Mouse (Mus musculus): ENCODE results near the gene Slc22a14. TPM values are rescaled to one million over a fixed set of nuclear protein-coding genes. Genes with fewer than 3 reads are reported as not detected.

The Slc22a14 gene
- polyA plus RNA-seq, 1 experiment from 2014 or later, result 0.11 TPM

- no peak overlapping the region for H3K4me3 ChIP-seq
- no peak overlapping the region for H3K9ac ChIP-seq
- no peak for ATAC-seq (replicated peaks; ENCODE audit: insufficient number of reproducible peaks, insufficient read depth, low FRiP score, low read depth)
- no peaks in the 10 kb centered on the region for H3K36me3 ChIP-seq
- H3K4me1 ChIP-seq (replicated peaks), result peaks cover 3% of the 10 kb centered on the region; the same call in 1 of the 2 replicates
- WGBS, result 44% methylated on average over 2 of the region's 2 CpGs
- no peak overlapping the region for H3K27ac ChIP-seq
- H3K27me3 ChIP-seq, result peaks cover 21% of the 10 kb centered on the region
- H3K9me3 ChIP-seq (replicated peaks), result no peaks in the 10 kb centered on the region
- no peak overlapping the region for H3K4me2 ChIP-seq
These were observed 213.6 kb downstream of the Slc22a14 start for GRCm38 (mm10) chr9:119151751-119152150.

DNA sequence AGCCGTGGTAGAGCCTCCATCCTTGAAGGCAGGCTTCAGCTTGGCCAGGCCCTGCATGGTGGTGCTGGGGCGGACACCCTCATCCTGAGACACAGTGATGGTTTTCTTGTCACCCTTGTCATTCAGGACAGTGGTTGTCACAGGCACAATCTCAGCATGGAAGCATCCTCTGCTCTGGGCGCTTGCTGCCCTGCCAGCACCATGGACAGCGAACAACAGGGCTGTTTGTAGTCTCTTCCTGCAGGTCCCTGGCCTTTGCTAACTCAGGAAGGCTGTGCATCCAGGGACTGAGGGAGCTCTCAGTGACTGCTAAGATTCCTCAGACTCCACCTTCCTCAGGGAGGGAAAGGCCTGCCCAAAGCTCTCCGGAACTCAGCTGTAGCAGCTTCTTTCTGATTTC, 215.8 kb downstream of the Slc22a14 start:
- 25% methylated on average over 5 of the region's 5 CpGs for WGBS
- ATAC-seq (replicated peaks; ENCODE audit: insufficient number of reproducible peaks, insufficient read depth, low FRiP score, low read depth), result no peak

DNA sequence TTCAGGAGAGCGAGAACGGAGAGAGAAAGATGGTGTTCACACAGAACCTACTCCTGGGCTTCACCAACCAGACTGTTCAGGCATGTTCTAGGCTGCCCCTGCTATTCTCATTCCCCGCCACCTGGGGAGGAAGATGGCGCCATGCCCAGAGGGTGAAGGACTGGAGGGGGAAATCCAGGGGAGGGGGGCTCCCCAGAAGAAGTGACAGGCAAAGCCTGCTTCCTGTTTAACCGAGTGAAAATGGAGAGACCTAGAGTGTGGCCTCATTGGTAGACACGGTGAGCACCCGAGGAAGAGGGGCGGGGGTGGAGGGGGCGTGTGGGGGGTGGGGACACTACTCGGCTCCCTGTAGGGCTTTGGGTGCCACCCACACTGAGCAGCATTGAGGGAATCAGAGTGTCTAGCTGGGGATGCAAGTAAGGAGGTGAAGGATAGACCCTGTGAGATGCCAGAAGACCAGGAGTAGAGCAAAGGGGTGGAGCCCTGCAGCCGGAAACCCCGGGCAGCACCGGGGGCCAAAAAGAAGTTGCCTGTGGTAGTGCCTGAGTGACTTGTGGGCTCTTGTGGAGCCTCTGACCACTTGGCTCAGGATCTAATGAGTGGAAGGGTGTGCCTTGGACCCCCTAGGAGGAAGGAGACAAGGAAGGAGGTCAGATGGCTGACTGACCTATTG, 219.1 kb downstream of the Slc22a14 start:
- no peak overlapping the region for H3K4me3 ChIP-seq
- H3K9ac ChIP-seq, result no peak overlapping the region
- ATAC-seq (replicated peaks; ENCODE audit: insufficient number of reproducible peaks, insufficient read depth, low FRiP score, low read depth), result no peak
- no peak overlapping the region for H3K27ac ChIP-seq
- WGBS, result 62% methylated on average over 13 of the region's 13 CpGs
- no peak overlapping the region for H3K4me2 ChIP-seq
- H3K27me3 ChIP-seq, result no peaks in the 10 kb centered on the region
- H3K4me1 ChIP-seq (replicated peaks), result no peaks in the 10 kb centered on the region
- H3K9me3 ChIP-seq (replicated peaks), result no peaks in the 10 kb centered on the region
- H3K36me3 ChIP-seq, result no peaks in the 10 kb centered on the region

More for the DNA sequence above, 215.8 kb downstream of the Slc22a14 start:
- Histone ChIP-seq H3K4me2 (no peak overlapping the region), H3K27me3 (peaks cover 3% of the 10 kb centered on the region), H3K4me3 (no peak overlapping the region), H3K9ac (no peak overlapping the region), H3K36me3 (no peaks in the 10 kb centered on the region), H3K27ac (no peak overlapping the region), H3K9me3 (replicated peaks) (no peaks in the 10 kb centered on the region), H3K4me1 (replicated peaks) (no peaks in the 10 kb centered on the region)

DNA sequence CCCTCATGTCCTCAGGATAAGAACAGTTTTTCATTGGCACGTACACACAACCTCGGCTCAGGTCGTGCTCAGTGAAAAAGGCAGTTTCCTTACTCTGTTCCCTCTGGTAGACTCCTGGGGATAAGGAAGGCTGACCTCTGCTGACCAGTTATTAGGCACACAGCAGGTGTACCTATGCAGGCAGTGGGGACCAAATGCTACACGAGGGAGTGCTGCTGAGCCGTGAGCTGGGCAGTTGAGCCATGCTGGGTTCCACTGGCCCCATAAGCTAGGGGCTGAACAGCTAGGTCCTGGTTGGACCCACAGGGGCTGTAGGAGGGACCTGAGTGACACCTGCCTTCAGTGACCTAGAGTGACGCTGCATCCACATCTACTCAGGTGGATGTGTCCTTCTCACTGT, 219.7 kb downstream of the Slc22a14 start:
- no peaks in the 10 kb centered on the region for H3K36me3 ChIP-seq
- no peak overlapping the region for H3K4me2 ChIP-seq
- H3K4me1 ChIP-seq (replicated peaks), result no peaks in the 10 kb centered on the region
- H3K9me3 ChIP-seq (replicated peaks), result no peaks in the 10 kb centered on the region
- no peak overlapping the region for H3K27ac ChIP-seq
- ATAC-seq (replicated peaks; ENCODE audit: insufficient number of reproducible peaks, insufficient read depth, low FRiP score, low read depth), result no peak
- H3K9ac ChIP-seq, result no peak overlapping the region
- 61% methylated on average over 6 of the region's 6 CpGs for WGBS
- H3K4me3 ChIP-seq, result no peak overlapping the region
- H3K27me3 ChIP-seq, result no peaks in the 10 kb centered on the region

- H3K4me3 ChIP-seq, result no peak overlapping the region
- no peak overlapping the region for H3K27ac ChIP-seq
- no peaks in the 10 kb centered on the region for H3K27me3 ChIP-seq
- no peaks in the 10 kb centered on the region for H3K9me3 ChIP-seq (replicated peaks)
- no peak overlapping the region for H3K4me2 ChIP-seq
- H3K9ac ChIP-seq, result no peak overlapping the region
- no peak for ATAC-seq (replicated peaks; ENCODE audit: insufficient number of reproducible peaks, insufficient read depth, low FRiP score, low read depth)
- H3K36me3 ChIP-seq, result no peaks in the 10 kb centered on the region
- H3K4me1 ChIP-seq (replicated peaks), result no peaks in the 10 kb centered on the region
- 65% methylated on average over 10 of the region's 10 CpGs for WGBS
These were observed 220.2 kb downstream of the Slc22a14 start for GRCm38 (mm10) chr9:119145137-119145536.

GRCm38 (mm10) chr9:119144696-119145095, 220.7 kb downstream of the Slc22a14 start:
- no peak overlapping the region for H3K27ac ChIP-seq
- H3K9me3 ChIP-seq (replicated peaks), result no peaks in the 10 kb centered on the region
- no peaks in the 10 kb centered on the region for H3K27me3 ChIP-seq
- H3K4me1 ChIP-seq (replicated peaks), result 0 out of 2 replicates have a peak, but pooled peaks cover 3% of the 10 kb centered on the region
- no peak overlapping the region for H3K9ac ChIP-seq
- no peak overlapping the region for H3K4me3 ChIP-seq
- WGBS, result 71% methylated on average over 8 of the region's 8 CpGs
- no peak overlapping the region for H3K4me2 ChIP-seq
- no peaks in the 10 kb centered on the region for H3K36me3 ChIP-seq
- ATAC-seq (replicated peaks; ENCODE audit: insufficient number of reproducible peaks, insufficient read depth, low FRiP score, low read depth), result no peak

GRCm38 (mm10) chr9:119143372-119143771, 222.0 kb downstream of the Slc22a14 start:
- Histone ChIP-seq H3K27me3 (no peaks in the 10 kb centered on the region), H3K9me3 (replicated peaks) (no peaks in the 10 kb centered on the region), H3K36me3 (no peaks in the 10 kb centered on the region), H3K4me3 (no peak overlapping the region), H3K4me1 (replicated peaks) (0 out of 2 replicates have a peak, but pooled peaks cover 3% of the 10 kb centered on the region), H3K9ac (no peak overlapping the region), H3K27ac (no peak overlapping the region), H3K4me2 (no peak overlapping the region)
- no peak for ATAC-seq (replicated peaks; ENCODE audit: insufficient number of reproducible peaks, insufficient read depth, low FRiP score, low read depth)
- 71% methylated on average over 9 of the region's 9 CpGs for WGBS

DNA sequence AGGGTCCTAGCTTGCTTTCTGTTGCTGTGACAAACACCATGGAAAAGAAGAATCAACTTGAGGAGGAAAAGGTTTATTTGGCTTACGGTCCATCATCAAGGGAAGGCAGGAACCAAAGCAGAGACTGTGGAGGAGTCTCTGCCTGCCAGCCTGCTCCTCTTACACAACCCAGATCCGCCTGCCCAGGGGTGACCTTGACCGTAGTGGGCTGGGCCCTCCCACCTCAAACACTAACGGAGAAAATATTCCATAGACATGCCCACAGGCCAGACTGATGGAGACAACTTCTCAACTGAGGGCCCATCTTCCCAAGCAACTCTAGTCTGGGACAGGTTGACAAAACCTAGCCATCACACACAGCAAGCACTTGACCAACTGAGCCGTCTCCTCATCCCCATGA, 223.3 kb downstream of the Slc22a14 start:
- Histone ChIP-seq H3K4me2 (no peak overlapping the region), H3K36me3 (no peaks in the 10 kb centered on the region), H3K9ac (no peak overlapping the region), H3K4me3 (no peak overlapping the region), H3K27ac (no peak overlapping the region), H3K27me3 (no peaks in the 10 kb centered on the region), H3K9me3 (replicated peaks) (no peaks in the 10 kb centered on the region), H3K4me1 (replicated peaks) (0 out of 2 replicates have a peak, but pooled peaks cover 4% of the 10 kb centered on the region)
- 70% methylated on average over 5 of the region's 5 CpGs for WGBS
- no peak for ATAC-seq (replicated peaks; ENCODE audit: insufficient number of reproducible peaks, insufficient read depth, low FRiP score, low read depth)

DNA sequence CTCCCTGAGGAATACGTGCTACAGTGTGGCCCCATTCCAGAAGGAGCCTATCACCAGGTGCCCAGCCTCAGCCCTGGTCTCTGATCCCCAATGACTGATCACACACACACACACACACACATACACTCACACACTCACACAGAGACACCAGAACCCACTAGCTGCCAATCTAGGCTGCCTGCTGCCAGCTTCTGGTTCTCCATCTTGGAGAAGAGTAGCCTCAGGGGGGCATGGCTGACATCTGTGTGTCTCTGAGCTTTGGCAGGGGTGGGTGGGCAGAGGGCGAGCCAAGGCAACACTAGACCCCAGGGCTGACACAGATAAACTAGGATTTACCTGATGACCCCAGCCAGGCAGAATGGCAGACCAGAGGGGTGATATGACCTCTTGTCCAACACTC, 226.5 kb downstream of the Slc22a14 start:
- no peak overlapping the region for H3K27ac ChIP-seq
- no peak overlapping the region for H3K4me3 ChIP-seq
- H3K9me3 ChIP-seq (replicated peaks), result no peaks in the 10 kb centered on the region
- H3K27me3 ChIP-seq, result no peaks in the 10 kb centered on the region
- H3K4me2 ChIP-seq, result no peak overlapping the region
- ATAC-seq (replicated peaks; ENCODE audit: insufficient number of reproducible peaks, insufficient read depth, low FRiP score, low read depth), result no peak
- H3K4me1 ChIP-seq (replicated peaks), result 0 out of 2 replicates have a peak, but pooled peaks cover 4% of the 10 kb centered on the region
- whole genome bisulfite sequencing, result 78% methylated on average over 2 of the region's 2 CpGs
- no peak overlapping the region for H3K9ac ChIP-seq
- H3K36me3 ChIP-seq, result no peaks in the 10 kb centered on the region

DNA sequence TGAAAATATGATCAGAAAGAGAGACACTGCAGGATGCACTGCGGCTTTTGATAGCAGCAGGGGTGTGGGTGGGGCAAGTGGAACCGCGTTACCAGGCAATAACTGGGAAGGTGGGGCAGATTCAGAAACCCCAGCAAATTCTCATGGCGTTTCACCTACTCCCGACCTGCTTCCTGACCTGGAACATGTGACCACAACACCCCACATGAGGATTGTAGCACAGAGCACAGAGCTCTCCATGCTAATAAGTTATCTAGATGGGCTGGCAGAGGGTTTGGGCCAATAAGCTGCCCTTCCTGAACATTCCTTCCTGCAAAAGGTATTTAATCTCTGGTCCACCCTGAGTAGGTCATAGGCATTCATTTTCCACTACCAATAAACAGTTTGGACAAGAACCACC, 234.7 kb downstream of the Slc22a14 start:
- Histone ChIP-seq H3K27ac (no peak overlapping the region), H3K4me1 (replicated peaks) (no peaks in the 10 kb centered on the region), H3K9ac (no peak overlapping the region), H3K4me2 (no peak overlapping the region), H3K9me3 (replicated peaks) (no peaks in the 10 kb centered on the region), H3K4me3 (no peak overlapping the region), H3K36me3 (no peaks in the 10 kb centered on the region), H3K27me3 (no peaks in the 10 kb centered on the region)
- 44% methylated on average over 5 of the region's 5 CpGs for WGBS
- ATAC-seq (replicated peaks; ENCODE audit: insufficient number of reproducible peaks, insufficient read depth, low FRiP score, low read depth), result no peak

DNA sequence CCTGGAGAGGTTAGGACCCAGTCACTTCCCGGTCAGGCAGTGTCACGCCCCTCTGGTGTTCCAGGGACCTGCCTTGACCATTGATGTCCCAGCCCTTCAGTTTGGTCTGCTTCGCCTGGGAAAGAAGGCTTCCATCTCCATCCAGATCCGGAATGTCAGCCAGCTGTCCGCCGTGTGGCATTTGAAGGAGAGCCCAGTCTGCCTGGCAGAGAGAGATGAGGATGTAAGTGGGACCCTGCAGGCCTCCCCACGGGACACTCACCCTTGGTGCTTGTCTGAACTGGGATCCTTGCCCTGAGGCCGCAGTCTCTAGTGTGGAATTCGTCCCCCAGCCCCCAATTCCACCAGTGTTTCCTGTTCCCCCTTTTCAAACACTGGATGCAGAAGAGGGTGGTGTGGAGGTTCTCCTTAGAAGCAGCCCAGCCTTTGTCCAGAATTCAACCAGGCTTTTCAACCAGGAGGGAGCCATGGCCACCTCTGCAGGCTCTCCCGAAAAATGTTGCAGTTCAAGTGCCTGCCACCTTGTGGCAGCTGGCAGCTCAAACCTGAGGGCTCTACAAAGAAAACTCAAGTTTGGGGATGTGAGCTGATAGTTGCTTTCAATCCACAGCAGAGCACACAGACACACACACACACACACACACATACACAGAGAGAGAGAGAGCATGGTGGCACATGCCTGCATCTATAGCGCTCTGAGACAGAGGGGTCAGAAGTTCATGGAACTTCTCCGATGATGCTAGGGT, 236.7 kb downstream of the Slc22a14 start:
- Histone ChIP-seq H3K27ac (no peak overlapping the region), H3K9ac (no peak overlapping the region), H3K4me3 (no peak overlapping the region), H3K4me1 (replicated peaks) (no peaks in the 10 kb centered on the region), H3K36me3 (no peaks in the 10 kb centered on the region), H3K27me3 (no peaks in the 10 kb centered on the region), H3K4me2 (no peak overlapping the region), H3K9me3 (replicated peaks) (no peaks in the 10 kb centered on the region)
- ATAC-seq (replicated peaks; ENCODE audit: insufficient number of reproducible peaks, insufficient read depth, low FRiP score, low read depth), result no peak
- WGBS, result 75% methylated on average over 12 of the region's 12 CpGs

All from heart, embryonic 15.5 days (tissue).